Mouse (Mus musculus) layer of hippocampus, adult 8-10 months (tissue): ENCODE measurements around the gene Kbtbd13. TPM values are rescaled to one million over a fixed set of nuclear protein-coding genes. Genes with fewer than 3 reads are reported as not detected.

Source experiments
- DNase-seq, 2 experiments: peaks; one replicate each; pipeline ENCODE4 v3.0.0; 2022; ENCODE audit warnings: low spot score in 2 of 2
- total RNA-seq, 4 experiments: library from RNA; stranded (reverse); gene quantifications; 2 replicates each; pipeline ENCODE4 v1.2.4; 2022

Gene Kbtbd13
- total RNA-seq, 4 experiments from 2014 or later, result 0.11 to 0.45 (median 0.23) TPM

DNA sequence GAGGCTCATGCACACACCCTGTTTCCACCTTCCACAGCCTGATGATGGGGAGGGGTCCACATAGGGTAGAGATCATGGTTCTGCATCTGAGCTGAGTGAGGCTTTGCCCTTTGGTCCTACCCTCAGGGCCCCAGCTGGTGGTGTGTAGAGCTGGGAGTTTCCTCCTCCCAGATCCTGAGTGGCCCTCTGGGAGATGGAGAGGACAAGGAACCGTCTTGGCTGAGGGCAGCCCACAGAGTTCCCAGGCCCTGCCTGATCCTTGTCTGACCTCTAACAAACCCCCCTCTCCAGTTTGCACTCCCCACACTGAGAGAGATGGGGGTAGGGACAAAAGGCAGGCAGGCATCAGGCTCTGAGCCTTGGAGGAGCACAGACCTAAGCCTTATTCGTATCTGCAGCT lies 2.9 kb upstream of the Kbtbd13 start:
- no peak for DNase-seq

DNA sequence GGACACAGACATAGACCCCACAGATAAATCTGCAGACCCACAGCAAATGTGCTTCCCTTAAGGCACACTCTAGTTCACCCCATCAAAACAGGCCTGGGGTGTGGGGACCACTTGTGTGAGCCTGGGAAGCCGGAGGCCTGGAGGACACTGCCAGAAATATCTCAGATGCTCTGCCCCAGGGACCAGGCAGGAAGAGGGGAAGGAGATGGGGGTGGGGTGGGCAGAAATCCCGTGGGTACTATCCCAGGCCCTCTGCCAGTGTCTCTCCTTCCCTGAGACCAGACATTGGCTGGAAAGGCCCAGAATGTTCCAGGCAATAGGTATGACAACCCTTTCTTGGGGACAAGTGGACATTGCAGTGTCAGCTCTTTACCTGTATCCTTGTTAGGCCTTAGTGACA lies 2.2 kb upstream of the Kbtbd13 start:
- no peak for DNase-seq

DNA sequence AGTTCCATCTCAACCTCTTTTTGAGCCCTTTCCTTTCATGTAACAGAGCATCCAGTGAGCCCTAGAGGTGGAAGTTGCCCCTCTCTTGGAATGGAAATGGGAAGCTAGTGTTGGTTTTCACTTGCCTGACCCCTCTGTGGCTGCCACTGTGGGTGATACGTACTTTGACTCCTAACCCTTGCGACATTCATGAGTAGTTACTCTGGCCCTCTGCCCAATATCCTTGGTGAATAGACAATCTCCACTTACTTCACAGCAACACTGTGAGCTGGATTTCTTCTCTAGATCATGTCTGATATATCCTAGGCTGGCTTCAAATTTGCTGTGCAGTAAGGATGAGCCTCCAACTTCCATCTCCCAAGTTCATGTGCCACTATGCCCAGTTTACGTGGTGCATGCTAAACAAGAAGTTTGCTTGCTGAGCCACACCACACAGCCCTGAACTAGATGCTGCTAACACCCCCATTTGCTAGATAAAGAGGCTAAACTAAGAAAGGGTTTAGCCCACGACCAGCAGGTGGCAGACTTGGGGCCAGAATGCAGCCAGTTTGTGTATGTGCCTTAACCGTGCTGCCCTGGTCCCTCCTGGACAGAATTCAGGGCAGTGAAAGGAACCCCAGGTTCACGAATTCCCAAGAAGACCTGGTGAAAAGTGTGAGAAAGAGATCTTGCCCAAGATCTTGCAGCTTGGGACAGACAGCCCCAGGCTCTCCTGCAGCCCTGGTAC lies 1.3 kb upstream of the Kbtbd13 start:
- DNase-seq, result peak in 1 of 2 experiments; percentile 59

- DNase-seq, result no peak
These were observed 470 bp downstream of the Kbtbd13 start for GRCm38 (mm10) chr9:65390752-65391612.

- no peak for DNase-seq
These were observed 4.9 kb downstream of the Kbtbd13 start for GRCm38 (mm10) chr9:65386373-65387140.

DNA sequence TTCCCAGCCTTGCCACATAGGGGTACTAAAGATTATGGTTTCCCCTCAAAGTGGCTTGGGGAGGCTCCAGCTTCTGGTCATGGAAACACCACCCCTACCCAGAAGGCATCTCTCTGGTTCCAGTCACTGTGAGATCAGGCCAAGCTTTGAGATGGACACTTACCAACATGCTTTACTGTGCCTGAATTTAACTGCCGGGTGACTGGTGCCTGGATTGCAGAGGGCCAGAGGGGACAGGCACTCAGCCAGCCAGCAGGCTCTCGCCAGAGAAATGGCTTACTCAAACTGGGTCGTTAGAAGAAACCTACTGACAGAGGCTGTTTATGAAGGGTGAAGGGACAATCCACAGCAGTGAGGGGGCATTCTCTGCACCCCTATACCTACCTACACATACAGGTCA lies 7.2 kb downstream of the Kbtbd13 start:
- no peak for DNase-seq

DNA sequence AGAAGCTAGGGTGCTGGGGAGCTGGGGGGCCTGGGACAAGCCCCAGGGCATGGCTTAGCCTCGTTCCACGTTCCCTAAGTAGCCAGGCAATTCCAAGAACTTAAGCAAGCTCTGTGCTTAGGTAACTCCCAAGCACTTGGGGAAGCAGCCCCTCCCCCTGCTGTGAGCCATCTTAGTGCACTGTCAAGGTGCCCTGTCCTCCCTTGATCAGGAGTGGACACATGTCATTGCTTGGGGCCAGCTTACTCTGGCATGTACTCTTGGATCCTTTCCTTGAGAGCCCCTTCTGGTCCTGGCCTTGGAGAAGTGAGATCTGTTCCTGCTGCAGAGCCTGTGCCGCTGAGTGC lies 8.7 kb downstream of the Kbtbd13 start:
- no peak for DNase-seq

DNA sequence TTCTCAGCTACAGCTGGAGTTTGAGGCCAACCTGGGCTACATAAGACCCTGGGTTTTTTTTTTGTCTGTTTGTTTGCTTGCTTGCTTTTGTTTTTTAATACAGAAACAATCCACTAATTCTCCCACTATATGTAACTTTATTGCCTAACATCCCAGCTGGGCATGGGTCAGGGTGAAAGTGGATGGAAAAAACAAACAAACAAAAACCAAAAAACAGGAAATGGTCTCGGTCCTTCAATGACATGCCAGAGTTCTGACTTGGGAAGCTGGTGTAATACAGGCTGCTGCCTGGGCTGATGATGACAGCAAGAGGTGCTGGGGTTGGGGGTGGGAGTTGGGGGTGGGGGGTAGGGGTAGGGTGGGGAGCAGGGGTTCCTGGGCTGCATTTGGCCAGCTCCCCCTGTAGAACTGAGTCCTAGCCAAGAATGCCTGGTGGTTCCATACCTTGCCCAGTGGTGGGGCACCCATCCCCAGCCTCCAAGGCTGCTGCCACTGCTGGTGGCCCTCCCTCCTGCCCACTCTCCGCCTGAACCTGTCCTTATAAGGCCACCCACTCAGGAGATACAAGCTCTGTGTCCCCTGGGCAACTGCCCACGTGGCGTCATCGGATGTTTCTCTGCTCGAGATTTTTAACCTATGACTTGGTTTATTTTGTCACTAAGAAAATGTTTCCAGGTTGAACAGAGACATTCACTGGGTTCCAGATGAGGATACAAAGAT lies 9.3 kb downstream of the Kbtbd13 start:
- no peak for DNase-seq

DNA sequence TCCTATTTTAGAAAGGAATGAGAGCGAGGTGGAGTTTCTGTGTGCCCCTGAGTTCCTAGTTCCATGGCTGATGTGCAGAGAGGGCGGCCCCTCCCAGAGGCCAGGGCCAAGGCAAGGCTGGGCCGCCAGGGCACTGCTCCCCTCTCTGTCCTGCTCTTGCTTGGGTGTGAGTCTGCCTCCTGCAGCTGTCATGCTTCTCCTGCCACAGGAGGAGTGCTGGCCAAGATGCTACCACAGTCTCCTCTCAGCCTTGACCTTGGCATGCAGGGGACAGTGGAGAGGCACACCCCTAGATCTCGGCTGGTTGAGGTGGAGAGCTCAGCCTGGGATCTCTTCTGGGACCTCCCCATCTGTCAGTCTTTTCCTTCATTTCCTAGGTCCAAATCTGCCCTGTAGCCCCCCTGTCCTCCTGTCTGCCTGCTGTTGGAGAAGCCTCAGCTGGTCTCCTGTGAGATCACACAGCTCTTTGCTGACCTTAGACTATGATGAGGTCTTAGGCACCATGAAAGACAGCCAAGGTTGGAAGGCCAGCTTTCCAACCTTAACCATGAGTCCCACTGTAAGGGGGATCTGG lies 10.3 kb downstream of the Kbtbd13 start:
- no peak for DNase-seq

GRCm38 (mm10) chr9:65375163-65375934 lies 16.1 kb downstream of the Kbtbd13 start:
- DNase-seq, result peak; percentile 61 to 66

DNA sequence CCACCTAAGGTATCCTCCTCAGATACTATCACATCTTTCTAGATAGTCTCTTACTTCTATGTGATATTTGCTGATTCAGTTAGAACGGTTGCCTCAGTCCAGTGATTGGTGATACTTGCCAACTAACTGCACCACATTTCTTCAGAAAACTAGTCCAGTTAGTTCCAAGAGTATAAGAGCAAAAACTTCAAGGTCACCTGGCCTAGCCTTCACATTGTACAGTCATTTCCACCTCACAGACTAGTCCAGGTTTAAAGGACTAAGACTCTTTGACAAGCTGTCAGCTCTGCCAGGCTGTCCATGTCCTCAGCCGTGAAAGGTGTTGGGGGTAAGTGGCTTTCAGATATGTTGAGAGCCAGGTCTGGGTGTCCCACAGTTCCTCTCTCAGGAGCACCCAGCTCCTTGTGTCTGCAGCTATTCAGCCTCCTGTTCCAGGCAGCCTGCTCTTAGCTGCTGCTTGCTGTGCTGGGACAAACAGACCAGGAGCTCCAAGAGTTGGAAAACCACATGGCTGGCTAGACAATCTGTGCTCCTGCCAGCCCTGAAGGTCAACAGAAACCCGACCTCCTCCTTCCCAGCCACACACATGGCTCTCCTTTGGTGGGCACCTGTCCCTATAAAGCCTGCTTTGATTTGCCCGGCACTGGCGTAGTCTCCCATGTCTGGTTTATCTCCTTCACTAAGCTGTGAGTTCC lies 16.8 kb downstream of the Kbtbd13 start:
- no peak for DNase-seq

GRCm38 (mm10) chr9:65372449-65372848 lies 19.0 kb downstream of the Kbtbd13 start:
- DNase-seq, result peak in 1 of 2 experiments; percentile 46

GRCm38 (mm10) chr9:65371756-65372155 lies 19.7 kb downstream of the Kbtbd13 start:
- no peak for DNase-seq

- no peak for DNase-seq
These were observed 25.7 kb downstream of the Kbtbd13 start for GRCm38 (mm10) chr9:65365721-65366120.

- no peak for DNase-seq
These were observed 27.8 kb downstream of the Kbtbd13 start for GRCm38 (mm10) chr9:65363684-65364083.

- DNase-seq, result no peak
These were observed 30.6 kb downstream of the Kbtbd13 start, which contains the start of gene Ubap1l for GRCm38 (mm10) chr9:65360641-65361448. Gene Ubap1l (plus strand): TSS chr9:65361041.

- no peak for DNase-seq
These were observed 32.4 kb downstream of the Kbtbd13 start for GRCm38 (mm10) chr9:65358956-65359480.

DNA sequence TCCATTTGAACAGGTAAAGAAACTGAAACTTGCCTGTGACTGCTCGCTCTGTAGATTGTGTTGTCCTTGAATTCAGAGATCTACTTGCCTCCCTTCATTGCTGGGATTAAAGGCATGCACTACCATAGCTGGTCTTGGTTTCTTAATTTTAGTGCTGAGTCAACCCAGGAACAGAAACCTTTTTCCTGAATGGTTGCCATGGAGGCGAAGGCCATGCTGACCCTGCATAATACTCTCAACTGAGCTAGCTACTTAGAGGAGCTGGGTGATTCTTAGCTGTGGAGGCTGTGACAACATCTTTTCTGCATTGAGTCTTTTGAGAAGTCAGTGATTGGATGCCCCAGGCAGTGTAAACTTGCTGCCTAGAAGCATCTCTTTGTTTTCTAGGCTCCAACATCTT lies 34.5 kb downstream of the Kbtbd13 start:
- DNase-seq, result no peak
